Mouse (Mus musculus): ENCODE data around the gene Cox6a1.

- TF ChIP-seq CTCF (IDR thresholded peaks at IDR 0.05; ENCODE audit: extremely low read depth, insufficient read length, insufficient replicate concordance, low read depth, low read length) (0 out of 2 replicates have a peak, but pooled peaks have one; percentile 24), POLR2A (IDR thresholded peaks at IDR 0.05; ENCODE audit: low read depth, low read length) (no peak)
Measured at GRCm38 (mm10) chr5:115349225-115349555, 409 bp upstream of the Cox6a1 start.

Data from small intestine, adult 2 months (tissue).